Mouse (Mus musculus): ENCODE data around the gene Defb36.

DNA sequence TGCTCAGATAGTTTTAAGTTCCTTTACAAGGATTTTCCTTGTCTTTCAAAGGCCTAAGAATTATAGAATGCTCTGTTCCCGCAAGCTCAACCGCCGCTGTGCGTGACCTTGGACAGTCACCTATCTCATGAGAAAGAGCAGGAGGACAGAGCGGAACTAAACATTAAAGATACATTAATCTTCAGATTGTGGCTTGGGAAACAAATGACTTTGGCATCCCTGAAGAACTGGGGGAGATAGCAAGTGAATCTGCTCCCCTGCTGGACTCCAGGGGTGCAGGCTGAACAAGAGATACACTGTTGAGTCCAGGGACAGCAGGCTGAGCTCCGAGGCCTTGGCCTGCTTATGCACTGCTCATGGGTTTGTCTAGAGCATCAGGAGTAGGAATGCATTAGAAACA is 4.1 kb upstream of the Defb36 start:
- TF ChIP-seq CTCF (IDR thresholded peaks at IDR 0.05; ENCODE audit: low read depth, low read length) (no peak), GATA1 (IDR thresholded peaks at IDR 0.05; ENCODE audit: borderline replicate concordance, low read length) (no peak), GATA2 (IDR thresholded peaks at IDR 0.05; ENCODE audit: borderline replicate concordance, low read depth, low read length) (no peak), POLR2AphosphoS5 (IDR thresholded peaks at IDR 0.05; ENCODE audit: insufficient replicate concordance, low read depth, low read length) (no peak), TAL1 (conservative IDR thresholded peaks at IDR 0.05; ENCODE audit: low read depth, low read length) (no peak)

Data from G1E (cell line).